Mouse (Mus musculus) liver, embryonic 14.5 days (tissue): ENCODE measurements around the gene Acsm1.

ENCODE experiments used
- CTCF ChIP-seq: IDR thresholded peaks from 2 replicates; pipeline ENCODE4 v1.5.1; 2016; ENCODE audit warnings: antibody characterized with exemption, low read depth, control low read depth
- EP300 ChIP-seq: IDR thresholded peaks from 2 replicates; pipeline ENCODE4 v1.6.1; 2016; ENCODE audit warnings: antibody characterized with exemption, low read depth

DNA sequence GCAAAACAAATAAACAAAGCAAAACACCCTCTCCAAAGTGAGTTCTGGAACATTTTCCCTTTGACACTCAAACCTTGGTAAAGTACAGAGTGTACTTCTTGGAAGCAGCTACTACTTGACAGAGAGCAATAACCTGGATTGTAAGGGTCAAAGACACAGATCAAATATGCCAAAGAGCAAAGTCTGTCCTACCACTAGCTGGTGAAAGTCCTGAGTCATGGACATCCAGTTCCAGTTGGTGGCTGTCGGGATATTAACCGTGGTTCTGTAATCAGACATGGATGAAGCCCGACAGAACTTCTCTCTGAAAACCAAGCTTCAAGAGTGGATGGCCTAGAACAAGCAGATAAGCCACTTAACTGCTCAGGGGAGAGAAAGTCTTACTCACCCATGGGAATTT lies 61.1 kb downstream of the Acsm1 start:
- TF ChIP-seq EP300, result no peak
- TF ChIP-seq CTCF, result no peak
